Mouse (Mus musculus) kidney, embryonic 16.5 days (tissue): Measurements from ENCODE around the gene Hoxa10. TPM values are rescaled to one million over a fixed set of nuclear protein-coding genes. Genes with fewer than 3 reads are reported as not detected.
A peak's percentile ranks its signal among the peaks of the same experiment; 100 is the strongest.

Source experiments
- ATAC-seq: fragments of 200-750 bp; cut with Nextera tagmentation; 2 replicates; pipeline ENCODE4 v1.8.0; 2017; ENCODE audit warnings: moderate TSS enrichment; ENCODE audit not compliant: low FRiP score, low TSS enrichment
- H3K27ac ChIP-seq: fragments of 300-500 bp; sonication (generic); 2 replicates; pipeline ENCODE4 v1.5.1; 2014; ENCODE audit warnings: low read length
- H3K27me3 ChIP-seq: fragments of 300-500 bp; sonication (generic); 2 replicates; pipeline ENCODE4 v1.6.1; 2014; ENCODE audit warnings: low read length, control low read depth, mixed read lengths; ENCODE audit not compliant: insufficient read depth
- H3K36me3 ChIP-seq: fragments of 300-500 bp; sonication (generic); 2 replicates; pipeline ENCODE4 v1.6.1; 2014; ENCODE audit warnings: low read length, control low read depth, mixed read lengths; ENCODE audit not compliant: insufficient read depth
- H3K4me1 ChIP-seq: fragments of 300-500 bp; sonication (generic); 2 replicates; pipeline ENCODE4 v1.6.1; 2014; ENCODE audit warnings: low read length, control low read depth, mixed read lengths; ENCODE audit not compliant: insufficient read depth
- H3K4me2 ChIP-seq: fragments of 300-500 bp; sonication (generic); replicated peaks from 2 replicates; pipeline ENCODE4 v1.6.1; 2014; ENCODE audit warnings: low read depth, low read length
- H3K4me3 ChIP-seq: fragments of 300-500 bp; sonication (generic); 2 replicates; pipeline ENCODE4 v1.5.1; 2014; ENCODE audit warnings: mild to moderate bottlenecking, low read length
- H3K9ac ChIP-seq: fragments of 300-500 bp; sonication (generic); replicated peaks from 2 replicates; pipeline ENCODE4 v1.6.1; 2014; ENCODE audit warnings: low read length
- H3K9me3 ChIP-seq: fragments of 300-500 bp; sonication (generic); 2 replicates; pipeline ENCODE4 v1.6.1; 2016; ENCODE audit warnings: low read length, control low read depth
- WGBS: fragments of 180-500 bp; shearing (Covaris S2); extraction: QIAGEN DNeasy Blood & Tissue Kit; methylation state at CpG from one replicate; pipeline ENCODE4 v1.1.7; 2014; 5-methylcytosine and 5-hydroxymethylcytosine counted together
- polyA plus RNA-seq: library from polyadenylated mRNA; unstranded; fragments of >200 nt; fragmentation: Nextera tagmentation; extraction: Ambion mirVana; gene quantifications from 2 replicates; pipeline ENCODE4 v1.2.1, GENCODE M21; 2015

Hoxa10 gene
- polyA plus RNA-seq, 1 experiment from 2014 or later: 147 TPM

DNA sequence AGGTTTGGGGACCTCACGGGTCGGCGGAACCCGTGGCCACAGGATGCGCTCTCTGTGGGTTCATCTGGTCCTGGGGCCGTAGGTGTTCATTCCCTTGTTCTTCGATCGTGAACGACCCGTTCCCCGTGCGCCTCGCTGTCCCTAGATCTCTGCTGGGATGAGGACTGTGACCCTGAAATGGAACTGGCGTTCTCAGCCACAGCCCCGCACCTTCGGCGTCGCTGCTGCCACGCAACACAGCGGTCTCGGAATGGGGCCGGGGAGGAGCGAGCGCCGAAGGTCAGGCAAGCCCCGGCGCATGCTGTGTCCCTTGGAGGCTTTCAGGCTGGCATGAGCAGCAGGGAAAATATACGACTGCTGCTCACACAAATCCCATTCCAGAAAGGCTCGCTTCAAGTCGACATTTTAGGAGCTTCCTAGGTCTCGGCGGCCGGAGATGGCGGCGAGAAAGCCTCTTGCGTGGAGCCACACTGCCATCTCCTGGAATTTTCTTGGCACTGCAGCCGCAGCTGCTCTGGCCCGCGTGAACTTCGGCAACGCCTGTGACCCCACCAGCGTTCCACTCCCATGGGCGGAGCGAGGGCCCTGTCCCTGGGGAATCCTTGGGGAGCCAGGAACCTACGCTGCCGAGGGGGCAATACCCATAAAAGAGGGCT lies 19.2 kb downstream of the Hoxa10 start, which contains the start of gene Hoxa7:
TSS of gene Hoxa7 (minus strand) at position 518 of the 656 bp plus-strand sequence.
- no peaks in the 10 kb centered on the region for H3K9me3 ChIP-seq
- H3K9ac ChIP-seq: peak within 1 kb of the TSS; percentile 95
- H3K27me3 ChIP-seq: no peaks in the 10 kb centered on the region
- H3K36me3 ChIP-seq: 0 out of 2 replicates have a peak, but pooled peaks cover 7% of the 10 kb centered on the region
- peak within 1 kb of the TSS; percentile 63 for H3K4me3 ChIP-seq
- H3K27ac ChIP-seq: peak within 1 kb of the TSS; percentile 97
- ATAC-seq: peak; percentile 28
- H3K4me1 ChIP-seq: peaks cover 34% of the 10 kb centered on the region
- under 1% methylated on average over 46 of the region's 46 CpGs for WGBS
- peak within 1 kb of the TSS; percentile 81 for H3K4me2 ChIP-seq

DNA sequence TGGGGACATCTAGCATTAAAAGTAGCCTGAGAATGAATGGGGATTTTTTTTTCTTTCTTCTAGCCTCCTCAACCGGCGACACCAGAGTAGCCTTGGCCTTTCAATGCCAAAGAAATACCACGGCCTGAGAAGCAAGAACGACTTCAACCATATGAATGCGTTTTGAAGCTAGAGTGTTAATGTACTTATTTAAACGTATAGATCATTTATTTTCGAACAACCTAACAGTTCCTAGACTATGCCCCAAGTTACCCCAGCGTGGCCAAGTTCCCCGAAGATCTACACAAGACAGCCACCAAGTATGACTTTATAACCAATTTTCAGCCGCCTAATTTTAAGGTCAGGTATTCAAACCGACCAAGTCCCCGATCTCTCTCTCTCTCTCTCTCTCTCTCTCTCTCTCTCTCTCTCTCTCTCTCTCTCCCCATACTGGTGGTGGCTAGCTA lies 19.8 kb downstream of the Hoxa10 start:
- Histone ChIP-seq H3K27ac (peak overlapping the region; percentile 97), H3K9me3 (no peaks in the 10 kb centered on the region), H3K36me3 (0 out of 2 replicates have a peak, but pooled peaks cover 7% of the 10 kb centered on the region), H3K4me1 (peaks cover 38% of the 10 kb centered on the region), H3K4me3 (peak overlapping the region; percentile 63), H3K4me2 (peak overlapping the region; percentile 81), H3K9ac (peak overlapping the region; percentile 95), H3K27me3 (no peaks in the 10 kb centered on the region)
- no peak for ATAC-seq
- 4% methylated on average over 12 of the region's 12 CpGs for WGBS

DNA sequence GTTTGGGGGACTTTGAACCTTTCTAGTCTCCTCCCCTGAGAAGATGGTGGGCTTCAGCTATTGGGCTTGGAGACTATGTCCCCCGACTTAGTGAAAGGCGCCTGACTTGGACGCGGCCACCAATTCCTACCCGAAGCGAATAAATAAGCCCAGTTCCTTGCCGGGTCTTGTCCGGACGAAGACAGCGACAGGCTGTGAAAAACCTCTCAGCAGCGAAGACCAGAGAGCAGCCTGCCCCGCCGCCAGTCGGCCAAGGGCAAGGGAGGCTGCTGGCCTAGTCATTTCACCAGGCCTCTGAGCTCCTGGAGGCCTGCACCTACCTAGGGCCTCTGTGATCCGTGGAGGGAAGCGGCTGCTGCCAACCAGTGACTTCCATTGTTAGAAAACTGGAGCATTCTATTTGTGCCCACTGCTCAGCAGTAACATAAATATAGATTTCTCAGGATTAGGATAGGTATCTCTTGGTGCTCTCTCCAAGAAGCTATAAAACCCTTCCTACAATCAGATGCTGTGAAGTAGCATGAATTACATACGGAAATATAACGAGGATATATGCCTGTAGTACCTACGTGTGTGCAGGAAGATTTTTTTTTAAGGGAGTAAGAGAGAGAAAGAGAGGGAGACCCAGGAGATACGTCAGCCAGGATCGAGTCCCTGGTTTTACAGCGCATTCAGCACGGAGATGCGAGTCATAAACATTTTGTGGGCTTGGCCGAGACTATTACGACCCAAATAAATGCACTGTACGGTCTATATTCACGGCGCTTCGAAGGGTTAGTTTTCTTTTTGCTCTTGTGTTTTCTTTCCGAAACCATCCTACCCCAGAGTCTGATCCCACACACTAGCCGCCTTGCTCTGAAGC lies 20.4 kb downstream of the Hoxa10 start:
- 14% methylated on average over 32 of the region's 32 CpGs for WGBS
- peak overlapping the region; percentile 63 for H3K4me3 ChIP-seq
- 0 out of 2 replicates have a peak, but pooled peaks cover 7% of the 10 kb centered on the region for H3K36me3 ChIP-seq
- peak overlapping the region; percentile 81 for H3K4me2 ChIP-seq
- H3K9ac ChIP-seq: peak overlapping the region; percentile 95
- no peaks in the 10 kb centered on the region for H3K9me3 ChIP-seq
- no peaks in the 10 kb centered on the region for H3K27me3 ChIP-seq
- ATAC-seq: no peak
- H3K4me1 ChIP-seq: peaks cover 43% of the 10 kb centered on the region
- H3K27ac ChIP-seq: peak overlapping the region; percentile 97

DNA sequence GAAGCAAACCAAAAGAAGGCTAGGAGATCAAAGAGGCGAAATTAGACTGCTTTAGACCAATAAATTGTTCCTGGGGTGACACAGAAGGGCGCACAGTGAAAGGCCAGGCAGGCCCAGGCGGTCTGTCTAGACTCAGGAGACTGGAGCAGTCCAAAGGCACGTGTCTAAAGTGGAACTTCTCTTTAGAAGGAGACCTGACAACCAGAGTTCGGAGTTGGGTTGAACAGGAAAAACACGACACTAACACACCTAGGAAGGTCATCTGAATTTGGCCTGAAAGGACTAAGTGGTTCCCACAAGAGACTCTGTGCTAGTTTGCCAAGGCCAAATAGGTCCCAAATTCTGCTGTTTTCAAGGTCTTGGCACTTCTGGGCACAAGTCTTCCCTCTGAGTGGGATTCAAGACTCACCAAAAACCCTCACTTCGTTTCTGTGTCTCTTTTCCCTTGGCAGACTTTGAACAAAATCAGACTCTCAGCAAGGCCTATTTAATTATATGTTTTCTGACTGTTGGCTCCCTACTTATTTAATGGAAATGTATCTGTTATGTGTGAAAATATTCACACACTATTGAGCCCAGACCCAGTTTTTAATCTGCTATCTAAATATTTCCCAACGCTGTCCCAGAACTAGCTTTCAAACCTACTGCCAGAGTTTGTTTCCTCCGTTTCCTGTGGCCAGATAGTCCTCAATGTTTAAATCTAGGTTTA lies 21.3 kb downstream of the Hoxa10 start:
- peak overlapping the region; percentile 97 for H3K27ac ChIP-seq
- no peaks in the 10 kb centered on the region for H3K9me3 ChIP-seq
- peaks cover 50% of the 10 kb centered on the region for H3K4me1 ChIP-seq
- no peak for ATAC-seq
- H3K4me2 ChIP-seq: peak overlapping the region; percentile 81
- peak overlapping the region; percentile 95 for H3K9ac ChIP-seq
- 28% methylated on average over 9 of the region's 9 CpGs for WGBS
- H3K36me3 ChIP-seq: 0 out of 2 replicates have a peak, but pooled peaks cover 7% of the 10 kb centered on the region
- no peaks in the 10 kb centered on the region for H3K27me3 ChIP-seq
- H3K4me3 ChIP-seq: peak overlapping the region; percentile 63

DNA sequence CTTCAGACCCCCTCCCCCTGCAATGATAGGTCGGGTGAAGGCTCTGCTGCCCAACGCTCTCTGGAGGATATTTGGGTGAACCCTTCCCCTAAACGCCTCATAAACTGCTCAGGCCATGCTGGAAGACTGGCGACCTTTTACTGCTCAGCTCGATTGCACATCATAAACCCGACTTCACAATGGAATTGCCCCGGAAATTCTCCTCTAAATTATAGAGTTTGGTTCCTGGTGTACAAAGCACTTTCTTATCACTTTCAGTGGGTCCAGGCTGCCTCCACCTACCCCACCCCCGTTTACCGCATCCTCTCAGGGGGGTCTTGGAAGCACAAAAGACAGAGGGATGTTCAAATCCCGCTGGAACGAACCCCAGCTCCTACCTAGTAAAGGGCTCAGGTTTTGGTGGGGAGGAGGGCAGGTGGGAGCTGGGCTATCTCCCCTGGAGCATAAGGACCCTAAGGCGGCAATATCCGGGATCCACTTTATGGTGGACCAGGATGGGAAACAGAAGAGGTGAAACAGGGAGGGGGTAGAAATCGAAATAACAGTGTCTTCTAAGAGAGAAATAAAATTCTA lies 21.9 kb downstream of the Hoxa10 start:
- Histone ChIP-seq H3K4me3 (peak overlapping the region; percentile 71), H3K36me3 (0 out of 2 replicates have a peak, but pooled peaks cover 2% of the 10 kb centered on the region), H3K9me3 (no peaks in the 10 kb centered on the region), H3K4me1 (peaks cover 55% of the 10 kb centered on the region), H3K4me2 (peak overlapping the region; percentile 81), H3K27me3 (no peaks in the 10 kb centered on the region), H3K9ac (peak overlapping the region; percentile 95), H3K27ac (peak overlapping the region; percentile 97)
- no peak for ATAC-seq
- 14% methylated on average over 14 of the region's 14 CpGs for WGBS

DNA sequence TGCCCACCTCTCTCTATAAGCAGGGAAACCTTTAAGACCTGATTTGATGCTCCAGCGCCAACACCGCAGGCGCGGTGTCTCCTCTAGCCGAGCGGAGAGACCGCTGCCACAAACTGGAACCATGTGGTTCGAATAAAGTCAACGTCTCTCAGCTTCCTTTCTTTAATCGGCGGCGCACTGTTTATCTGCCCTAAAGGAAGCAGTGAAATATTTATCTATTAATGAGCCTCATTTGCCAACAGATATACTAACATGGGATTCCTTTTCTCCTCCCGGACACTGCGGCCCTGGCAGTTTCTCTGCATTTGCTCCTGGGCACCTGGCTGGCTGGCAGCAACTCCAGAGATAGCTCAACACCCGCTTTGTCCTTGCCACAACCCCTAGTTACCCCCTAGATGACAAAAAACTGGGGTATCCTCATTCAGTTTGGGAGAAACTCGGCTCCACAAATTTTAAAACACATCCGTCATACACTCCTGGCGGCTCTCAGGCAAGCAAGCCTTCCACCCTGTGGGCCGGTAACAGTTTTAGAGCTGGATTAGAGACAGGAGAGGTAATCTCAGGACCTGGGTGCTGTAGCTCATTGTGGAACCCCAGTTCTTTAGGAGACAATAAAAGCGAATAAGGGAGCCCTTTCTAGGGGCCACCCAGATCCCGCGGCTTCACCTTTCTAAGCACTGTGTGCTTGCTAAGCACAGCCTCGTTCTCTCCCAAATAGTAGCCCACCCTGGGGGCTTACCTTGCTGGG lies 22.6 kb downstream of the Hoxa10 start:
- peak overlapping the region; percentile 95 for H3K9ac ChIP-seq
- peak overlapping the region; percentile 97 for H3K27ac ChIP-seq
- H3K4me3 ChIP-seq: peak overlapping the region; percentile 71
- H3K4me2 ChIP-seq: peak overlapping the region; percentile 81
- no peak for ATAC-seq
- whole genome bisulfite sequencing: 10% methylated on average over 23 of the region's 23 CpGs
- no peaks in the 10 kb centered on the region for H3K36me3 ChIP-seq
- H3K27me3 ChIP-seq: no peaks in the 10 kb centered on the region
- H3K9me3 ChIP-seq: no peaks in the 10 kb centered on the region
- H3K4me1 ChIP-seq: peaks cover 57% of the 10 kb centered on the region

DNA sequence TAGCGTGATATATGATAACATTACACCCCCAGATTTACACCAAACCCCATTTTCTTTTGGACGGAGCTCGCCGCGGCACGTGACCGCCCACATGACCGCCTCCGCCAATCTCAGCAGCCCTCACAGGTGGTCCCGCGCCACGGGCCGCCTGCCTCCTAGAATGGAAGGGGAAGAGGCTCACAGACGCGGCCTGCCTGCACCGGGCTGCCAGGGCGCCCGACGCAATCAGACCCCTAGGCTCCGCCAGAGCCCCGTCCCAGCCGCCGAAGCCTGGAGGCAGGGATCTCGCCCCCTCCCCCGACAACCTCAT lies 23.2 kb downstream of the Hoxa10 start:
- peaks cover 57% of the 10 kb centered on the region for H3K4me1 ChIP-seq
- H3K36me3 ChIP-seq: no peaks in the 10 kb centered on the region
- whole genome bisulfite sequencing: 0% methylated on average over 25 of the region's 25 CpGs
- H3K27me3 ChIP-seq: no peaks in the 10 kb centered on the region
- H3K9ac ChIP-seq: peak overlapping the region; percentile 95
- H3K4me2 ChIP-seq: peak overlapping the region; percentile 81
- H3K4me3 ChIP-seq: peak overlapping the region; percentile 71
- peak; percentile 83 for ATAC-seq
- peak overlapping the region; percentile 97 for H3K27ac ChIP-seq
- H3K9me3 ChIP-seq: no peaks in the 10 kb centered on the region

DNA sequence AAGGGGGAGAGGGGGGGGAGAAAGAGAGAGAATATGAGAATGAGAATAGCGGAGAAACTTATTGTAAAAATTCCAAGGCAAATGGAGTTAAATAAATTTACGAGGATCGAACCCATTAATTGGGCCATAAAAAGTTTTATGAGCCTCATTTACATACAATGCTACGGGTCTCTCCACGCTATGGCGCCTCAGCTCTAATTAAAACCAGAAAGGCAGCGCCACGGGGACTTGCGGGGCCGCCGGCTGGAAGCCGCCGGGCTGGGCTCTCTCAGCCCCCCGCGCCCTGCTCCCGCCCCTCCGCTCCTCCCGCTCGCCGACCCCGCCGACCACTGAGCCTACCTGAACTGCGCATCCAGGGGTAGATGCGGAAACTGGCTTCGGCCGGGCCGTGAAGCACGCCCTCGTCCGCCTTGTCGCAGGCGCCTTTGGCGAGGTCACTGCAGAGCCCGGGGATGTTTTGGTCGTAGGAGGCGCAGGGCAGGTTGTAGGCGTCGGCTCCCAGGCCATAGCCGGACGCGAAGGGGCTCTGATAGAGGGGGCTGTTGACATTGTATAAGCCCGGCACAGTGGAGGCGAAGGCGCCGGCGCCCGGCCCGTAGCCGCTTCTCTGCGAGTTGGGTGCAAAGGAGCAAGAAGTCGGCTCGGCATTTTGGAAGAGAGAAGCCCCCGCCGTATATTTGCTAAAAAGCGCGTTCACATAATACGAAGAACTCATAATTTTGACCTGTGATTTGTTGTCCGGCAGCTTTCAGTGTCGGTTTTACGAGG lies 23.8 kb downstream of the Hoxa10 start:
- 0 out of 2 replicates have a peak, but pooled peaks have one; percentile 26 for ATAC-seq
- Histone ChIP-seq H3K4me3 (peak overlapping the region; percentile 71), H3K9me3 (no peaks in the 10 kb centered on the region), H3K27me3 (no peaks in the 10 kb centered on the region), H3K27ac (peak overlapping the region; percentile 97), H3K4me1 (peaks cover 52% of the 10 kb centered on the region), H3K9ac (peak overlapping the region; percentile 95), H3K4me2 (peak overlapping the region; percentile 81), H3K36me3 (no peaks in the 10 kb centered on the region)
- under 1% methylated on average over 59 of the region's 60 CpGs for WGBS
